Mouse (Mus musculus) olfactory bulb, adult 2 months (tissue): Measurements from ENCODE around the gene U2af1.

Experiments
- CTCF ChIP-seq: fragments of 200-500 bp; IDR thresholded peaks from 2 replicates; pipeline ENCODE4 v1.5.1; 2012; ENCODE audit warnings: low read depth, mild to moderate bottlenecking, low read length, moderate library complexity; ENCODE audit not compliant: insufficient read depth
- POLR2A ChIP-seq: fragments of 200-500 bp; IDR thresholded peaks from 2 replicates; pipeline ENCODE4 v1.6.1; 2012; ENCODE audit warnings: mild to moderate bottlenecking, low read depth, low read length, moderate library complexity; ENCODE audit not compliant: insufficient read depth

DNA sequence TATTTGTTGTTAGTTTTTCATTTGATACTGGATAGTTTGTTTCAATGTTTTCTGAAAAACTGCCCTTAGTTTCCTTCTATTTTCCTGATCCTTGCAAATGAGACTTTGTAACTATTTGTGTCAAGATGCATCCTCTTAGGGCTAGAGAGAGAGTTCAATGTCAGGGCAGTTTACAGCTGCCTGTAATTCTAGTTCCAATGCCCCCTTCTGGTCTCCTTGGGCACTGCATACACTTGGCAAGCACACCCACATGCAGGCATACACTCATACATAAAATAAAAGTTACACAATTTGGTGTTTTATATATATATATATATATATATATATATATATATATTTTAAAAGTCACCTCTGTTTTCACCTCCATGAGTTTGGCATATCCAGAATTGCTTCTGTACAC, 4.2 kb upstream of the U2af1 start:
- TF ChIP-seq POLR2A, result no peak
- no peak for TF ChIP-seq CTCF
